Mouse (Mus musculus): ENCODE data around the gene Elmo1.

Elmo1 gene

DNA sequence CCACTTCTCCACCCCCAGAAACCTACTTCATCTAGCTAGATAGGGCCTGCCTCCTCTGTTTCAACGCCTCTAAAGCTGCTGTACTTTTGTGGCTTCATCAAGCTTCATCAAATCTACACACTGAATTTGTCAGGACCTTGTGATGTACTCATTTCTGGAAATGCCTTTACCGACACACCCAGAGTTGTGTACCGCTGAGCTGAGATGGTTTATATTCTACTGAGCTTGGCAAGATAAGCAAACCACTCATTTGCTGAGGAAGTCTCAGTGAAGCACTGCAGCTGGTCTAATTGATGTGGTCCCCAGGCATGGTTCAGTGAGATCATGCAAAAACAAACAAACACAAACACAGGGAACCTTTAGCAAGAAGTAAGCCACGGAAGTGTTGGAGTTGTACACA lies 281.9 kb downstream of the Elmo1 start:
- DNase-seq (ENCODE audit: low read depth, low spot score): no peak

DNA sequence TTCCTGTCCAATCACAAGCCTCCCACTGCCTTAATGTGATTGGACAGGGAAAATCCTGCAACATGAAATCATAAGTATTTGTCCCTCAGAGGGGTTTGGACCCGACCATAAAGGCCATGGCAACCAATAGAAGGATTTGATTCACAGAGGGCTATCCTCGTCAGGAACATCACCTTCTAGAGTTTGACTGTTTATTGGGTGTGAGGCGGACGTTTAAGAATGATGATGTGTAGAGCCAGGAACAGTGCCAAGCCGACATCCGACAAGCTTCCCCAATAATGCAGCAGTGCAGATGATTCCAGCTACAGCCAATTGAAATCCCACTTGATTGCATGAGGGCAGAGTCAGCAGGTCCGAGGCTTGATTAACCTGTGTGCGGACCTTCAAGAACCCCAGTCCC lies 288.5 kb downstream of the Elmo1 start:
- DNase-seq (ENCODE audit: low read depth, low spot score): no peak

DNA sequence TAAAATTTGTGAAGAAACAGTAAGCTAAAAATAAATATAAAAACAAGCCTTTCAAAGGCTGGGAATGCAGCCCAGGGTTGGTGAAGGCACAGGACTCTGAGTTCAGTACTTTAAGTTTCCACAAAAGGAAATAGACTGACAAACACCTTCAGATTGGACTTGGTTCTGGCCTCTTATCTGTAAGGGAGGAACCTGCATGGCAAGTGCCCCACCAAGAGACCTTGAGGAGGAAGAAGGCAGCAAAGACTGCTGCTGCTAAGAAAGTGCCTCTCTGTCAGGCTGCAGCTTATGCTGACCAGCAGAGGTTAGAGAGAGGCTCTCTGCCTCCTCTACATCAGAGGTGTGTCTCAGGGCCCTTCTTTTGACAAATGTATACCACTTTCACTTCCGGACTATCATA lies 293.5 kb downstream of the Elmo1 start:
- no peak for DNase-seq (ENCODE audit: low read depth, low spot score)

DNA sequence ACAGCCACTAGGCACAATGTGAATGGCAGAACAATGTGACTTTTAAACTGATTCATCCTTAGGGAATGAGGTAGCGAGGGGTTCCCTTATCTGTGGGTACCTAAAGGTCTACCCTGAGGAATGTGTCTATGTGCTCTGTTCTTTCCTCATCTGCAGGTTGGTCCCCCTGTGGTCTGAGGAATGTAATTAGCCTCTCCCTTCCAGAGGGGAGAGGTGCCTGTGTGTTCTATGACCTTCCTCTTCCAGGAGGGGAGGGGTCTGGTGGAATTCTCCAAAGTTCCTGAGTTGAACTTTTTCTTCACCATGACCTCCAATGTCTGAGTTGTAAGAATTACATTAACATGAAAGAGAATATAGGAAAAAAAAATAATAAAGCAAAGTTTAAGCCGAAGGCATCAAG lies 294.4 kb downstream of the Elmo1 start:
- DNase-seq (ENCODE audit: low read depth, low spot score): no peak

DNA sequence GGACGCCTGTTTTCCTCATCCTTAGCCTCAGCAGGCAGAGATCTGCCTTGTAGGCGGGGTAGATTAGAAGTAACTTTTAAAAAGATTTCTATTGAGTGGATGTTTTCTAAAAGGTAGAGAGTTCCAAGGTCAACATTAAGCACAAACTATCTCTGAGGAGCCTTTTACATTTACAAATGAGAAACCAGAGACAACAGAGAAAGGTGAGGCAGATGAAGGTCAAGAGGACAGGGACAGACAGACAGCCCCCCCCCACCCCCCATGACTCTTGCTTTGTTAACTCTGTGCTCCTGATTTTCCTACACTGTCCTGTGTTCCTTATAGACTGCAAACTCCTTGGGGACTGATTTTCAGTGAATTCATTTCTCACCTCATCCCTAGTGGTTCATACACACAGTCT lies 295.0 kb downstream of the Elmo1 start:
- no peak for DNase-seq (ENCODE audit: low read depth, low spot score)

DNA sequence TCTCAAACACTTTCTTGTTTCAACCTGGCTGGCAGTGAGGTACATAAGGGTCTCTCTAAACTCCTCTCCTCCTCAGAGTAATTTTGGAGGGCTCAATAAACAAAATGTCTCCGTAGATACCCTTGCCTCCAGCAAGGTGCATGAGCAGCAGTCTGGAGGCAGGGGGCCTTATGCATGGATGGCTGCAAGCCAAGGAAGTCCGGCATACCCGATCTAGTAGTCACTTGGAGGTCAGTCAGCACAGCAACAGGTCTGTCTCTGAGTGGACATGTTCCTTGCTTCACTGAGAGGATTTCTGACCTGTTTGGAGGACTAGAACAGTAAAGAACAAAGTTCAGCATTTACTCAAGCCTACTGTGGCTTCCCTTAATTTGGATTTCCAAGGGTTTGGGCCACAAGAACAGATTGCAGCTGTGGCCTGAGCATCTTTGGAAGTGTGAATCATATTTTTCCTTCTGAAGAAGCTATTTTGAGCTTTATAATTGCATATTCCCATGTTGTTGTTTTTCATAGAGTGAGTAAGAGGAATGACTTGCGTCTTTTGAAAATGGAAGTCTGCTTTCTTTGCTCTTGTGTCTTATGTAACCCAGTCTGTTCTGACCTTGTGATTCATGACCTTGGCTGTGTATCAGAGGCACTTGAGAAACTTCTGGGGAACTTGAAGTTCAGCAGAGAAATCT lies 296.2 kb downstream of the Elmo1 start:
- DNase-seq (ENCODE audit: low read depth, low spot score): no peak

DNA sequence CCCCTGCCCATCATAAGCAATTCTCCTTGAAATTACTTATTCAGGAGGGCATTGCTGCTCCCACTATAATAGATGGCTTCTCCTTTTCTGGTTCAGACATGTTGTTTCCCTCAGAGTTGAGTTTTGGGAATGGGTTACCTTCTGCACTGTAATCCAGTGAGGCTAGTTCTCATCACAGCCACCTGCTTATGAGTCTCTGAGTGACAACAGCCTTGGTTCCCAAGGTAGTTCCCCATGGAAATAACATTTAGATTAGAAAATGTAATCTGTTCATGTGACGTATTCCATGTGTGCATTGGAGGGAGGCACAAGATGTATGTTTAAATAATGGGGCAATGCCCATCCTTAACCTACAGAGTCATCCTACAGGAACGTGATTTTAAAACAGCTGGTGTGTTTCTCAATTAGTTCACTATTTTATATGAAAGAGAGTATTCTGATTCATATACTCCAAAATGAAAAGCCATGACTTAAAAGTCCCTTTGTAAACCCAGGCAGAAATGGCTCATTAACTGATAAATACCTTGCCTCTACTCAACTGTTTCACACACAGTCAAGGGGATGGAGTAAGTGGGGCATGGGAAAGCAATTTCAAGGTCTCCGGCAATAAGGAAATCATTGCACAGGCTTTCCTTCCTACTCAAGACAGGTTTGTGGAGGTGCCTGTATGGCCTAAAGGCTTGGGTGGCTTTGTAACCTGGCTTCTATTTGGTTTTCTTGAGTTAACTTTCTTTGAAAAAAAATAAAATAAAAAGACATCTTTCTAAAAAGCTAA lies 302.6 kb downstream of the Elmo1 start:
- no peak for DNase-seq (ENCODE audit: low read depth, low spot score)

DNA sequence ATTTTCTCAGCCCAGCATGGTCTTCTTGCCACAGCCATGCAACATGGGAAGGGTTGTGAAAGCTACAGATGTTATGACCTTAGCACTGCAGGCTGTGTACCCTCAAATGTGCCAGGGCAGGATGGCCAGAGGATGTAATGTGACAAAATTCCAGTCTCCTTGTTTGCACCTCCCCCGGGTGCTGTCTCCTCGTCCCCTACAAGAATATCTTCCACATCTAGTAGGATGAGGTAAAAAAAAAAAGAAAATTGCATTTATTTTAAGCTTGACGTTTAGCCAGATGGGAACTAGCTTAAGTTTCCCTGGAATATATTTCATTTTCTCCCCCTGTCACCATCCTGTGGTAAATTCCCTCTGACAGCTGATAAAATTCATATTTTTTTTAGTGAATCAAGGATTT lies 307.3 kb downstream of the Elmo1 start:
- no peak for DNase-seq (ENCODE audit: low read depth, low spot score)

DNA sequence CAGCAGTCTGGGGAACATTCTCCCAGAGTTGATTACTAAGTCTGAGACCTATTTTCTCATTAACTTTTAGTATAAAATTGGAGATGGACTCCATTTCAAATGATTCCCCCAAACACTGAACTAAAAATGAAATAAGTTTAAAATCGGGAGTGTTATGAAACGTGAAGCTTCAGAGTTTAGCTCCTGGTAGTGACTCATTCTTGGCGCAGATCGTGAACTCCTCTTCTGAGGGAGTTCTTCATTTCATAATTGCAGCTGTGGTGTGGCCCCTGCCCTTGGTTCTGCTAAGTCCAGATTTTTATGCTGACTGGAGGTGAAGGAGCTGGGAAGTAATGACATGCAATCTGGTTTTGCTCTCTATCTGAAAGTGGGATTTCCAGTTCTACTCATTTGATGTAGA lies 307.9 kb downstream of the Elmo1 start:
- no peak for DNase-seq (ENCODE audit: low read depth, low spot score)

DNA sequence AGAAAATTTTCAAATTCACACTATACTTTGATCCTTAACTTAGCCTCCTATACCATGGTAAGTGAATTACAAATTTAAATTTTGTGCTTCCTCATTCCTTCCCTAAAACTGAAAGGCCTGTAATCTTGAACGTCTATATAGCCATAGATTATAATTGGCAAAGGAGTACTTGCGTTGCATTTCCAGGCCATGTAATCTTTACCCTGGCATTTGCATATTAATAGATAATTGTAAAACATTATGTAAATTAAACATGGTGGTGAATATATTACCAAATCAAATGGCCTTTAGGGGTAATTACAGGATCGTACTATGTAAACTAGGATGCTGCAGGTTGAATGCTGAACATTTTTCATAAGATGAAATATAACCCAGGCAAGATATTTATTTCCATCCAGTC lies 314.1 kb downstream of the Elmo1 start:
- no peak for DNase-seq (ENCODE audit: low read depth, low spot score)

DNA sequence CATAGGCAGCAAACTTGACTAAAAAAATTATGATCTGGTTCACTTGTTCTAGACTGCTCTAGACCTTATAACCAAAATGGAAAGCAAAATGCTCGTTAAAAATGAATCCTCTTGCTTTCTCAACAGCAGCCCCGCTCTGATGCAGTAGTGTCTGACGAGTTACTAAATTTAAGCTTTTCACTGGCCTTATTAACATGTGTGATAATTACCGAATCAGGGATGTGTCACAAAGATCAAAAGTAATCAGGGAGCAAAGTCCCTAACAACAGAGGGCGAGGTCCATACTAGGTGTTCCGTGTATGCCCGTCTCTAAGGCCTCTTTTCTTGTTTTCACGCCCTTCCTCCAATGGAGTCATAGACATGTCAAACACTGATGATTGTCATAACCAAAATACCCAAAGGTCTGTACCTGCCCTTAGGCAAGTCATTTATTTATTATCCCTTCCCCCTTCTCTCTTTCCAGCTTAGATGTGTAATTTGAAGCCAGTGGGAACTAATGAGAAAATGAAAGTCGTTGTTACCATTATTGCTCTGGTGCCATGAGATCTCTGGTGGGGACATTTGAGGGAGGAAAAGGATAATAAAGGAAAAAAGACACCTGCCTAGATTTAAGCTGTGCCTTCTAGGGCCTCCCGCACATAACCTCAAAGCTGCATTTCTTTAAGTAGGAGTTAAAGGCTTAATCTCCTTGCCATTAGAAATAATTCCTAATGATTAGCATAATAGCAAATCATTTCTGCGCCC lies 316.2 kb downstream of the Elmo1 start:
- DNase-seq (ENCODE audit: low read depth, low spot score): no peak

DNA sequence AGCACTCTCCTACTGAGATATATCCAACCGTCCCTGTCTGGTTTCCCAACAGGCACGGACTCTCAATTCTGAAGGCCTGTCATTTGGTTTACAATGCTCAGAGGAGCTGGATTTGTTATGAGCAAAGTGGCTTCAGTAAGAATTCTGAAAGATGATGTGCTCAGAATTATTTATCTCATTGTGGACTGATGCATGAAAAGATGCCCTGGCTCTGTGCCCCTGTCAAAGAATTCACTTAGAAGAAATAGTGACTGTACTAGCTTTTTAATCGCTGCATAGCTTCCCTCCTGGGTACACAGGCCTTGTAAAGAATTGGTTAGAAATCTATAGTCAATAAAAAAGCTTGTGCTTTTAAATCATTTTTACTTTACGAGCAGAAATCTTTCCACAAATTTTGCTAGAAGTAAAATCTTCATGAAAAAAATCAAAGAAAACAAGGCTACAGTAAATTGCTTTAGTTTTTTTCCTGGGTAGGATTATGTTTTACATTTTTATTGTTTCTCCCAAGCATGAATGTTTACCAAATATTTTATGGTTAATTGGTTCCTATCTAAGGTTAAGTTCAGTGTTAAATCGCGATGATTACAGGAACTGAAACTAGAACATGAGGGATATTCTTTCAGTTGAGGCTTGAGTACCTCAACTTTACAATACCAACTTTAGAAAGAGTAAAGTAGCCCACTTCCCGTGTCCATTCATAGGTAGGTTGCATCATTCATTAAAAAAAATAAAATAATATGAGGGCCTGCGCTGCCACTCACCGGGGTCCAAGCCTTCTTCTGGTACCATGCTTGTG lies 320.1 kb downstream of the Elmo1 start:
- no peak for DNase-seq (ENCODE audit: low read depth, low spot score)

DNA sequence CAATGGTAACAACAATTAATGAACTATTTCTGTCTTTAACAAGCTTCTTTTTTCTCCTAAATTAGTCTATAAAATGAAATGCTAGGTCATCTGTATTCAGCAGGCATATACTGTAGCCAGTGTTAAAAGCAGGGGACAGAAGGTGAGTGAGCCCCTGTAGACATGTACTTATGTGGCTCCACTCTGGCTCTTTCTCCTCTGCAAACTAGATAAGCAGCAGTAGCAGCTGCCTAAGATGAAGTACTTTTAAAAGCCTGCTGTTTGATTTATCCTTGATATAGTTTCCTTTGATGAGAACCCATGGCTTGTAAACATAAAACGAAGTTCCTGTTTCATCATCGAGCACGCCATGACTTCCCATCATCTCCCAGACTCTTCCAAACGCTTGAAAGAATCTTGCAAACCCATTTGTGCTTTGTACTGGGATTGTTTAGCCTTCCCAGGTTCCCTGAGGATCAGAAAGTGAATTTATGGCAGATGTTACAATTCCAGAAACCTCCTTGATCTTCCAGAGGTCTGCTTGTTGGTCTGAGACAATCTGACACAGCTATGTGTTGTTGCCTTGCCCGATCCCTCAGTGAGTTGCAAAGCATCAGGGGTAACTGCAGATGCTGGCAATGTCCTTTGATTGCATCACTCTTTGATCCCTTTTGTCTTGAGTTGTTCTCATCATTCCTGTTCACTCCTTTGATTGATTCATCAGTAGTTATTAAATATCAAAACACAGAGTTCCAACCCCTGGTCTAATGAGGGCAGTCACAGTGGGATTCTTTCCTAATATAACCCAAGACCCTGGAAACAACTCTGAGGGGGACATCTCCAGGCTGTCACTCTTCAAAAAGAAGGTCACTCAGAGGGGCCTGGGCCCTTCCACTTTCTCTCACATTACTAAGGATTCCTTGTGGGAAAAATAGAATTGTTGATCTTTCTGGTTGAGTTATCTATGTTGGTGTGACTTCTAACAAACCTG lies 326.6 kb downstream of the Elmo1 start:
- no peak for DNase-seq (ENCODE audit: low read depth, low spot score)

DNA sequence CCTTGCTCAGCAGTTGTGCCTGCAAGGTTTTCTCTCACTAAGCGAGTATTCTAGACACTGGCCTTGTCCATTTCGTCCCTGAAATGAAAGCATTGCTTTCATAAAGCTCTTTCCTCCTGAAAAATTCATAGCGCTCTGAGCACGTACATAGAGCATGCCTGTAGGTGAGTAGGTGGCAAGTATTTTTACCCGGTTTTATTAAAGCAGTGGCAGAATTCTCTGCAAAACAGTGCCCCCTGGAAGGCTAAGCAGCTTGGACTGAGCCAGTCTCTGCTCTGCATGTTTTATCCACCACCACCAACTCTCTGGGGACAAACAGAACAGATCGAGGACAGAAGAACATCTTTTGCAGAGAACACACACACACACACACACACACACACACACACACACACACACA lies 340.6 kb downstream of the Elmo1 start:
- DNase-seq (ENCODE audit: low read depth, low spot score): no peak

DNA sequence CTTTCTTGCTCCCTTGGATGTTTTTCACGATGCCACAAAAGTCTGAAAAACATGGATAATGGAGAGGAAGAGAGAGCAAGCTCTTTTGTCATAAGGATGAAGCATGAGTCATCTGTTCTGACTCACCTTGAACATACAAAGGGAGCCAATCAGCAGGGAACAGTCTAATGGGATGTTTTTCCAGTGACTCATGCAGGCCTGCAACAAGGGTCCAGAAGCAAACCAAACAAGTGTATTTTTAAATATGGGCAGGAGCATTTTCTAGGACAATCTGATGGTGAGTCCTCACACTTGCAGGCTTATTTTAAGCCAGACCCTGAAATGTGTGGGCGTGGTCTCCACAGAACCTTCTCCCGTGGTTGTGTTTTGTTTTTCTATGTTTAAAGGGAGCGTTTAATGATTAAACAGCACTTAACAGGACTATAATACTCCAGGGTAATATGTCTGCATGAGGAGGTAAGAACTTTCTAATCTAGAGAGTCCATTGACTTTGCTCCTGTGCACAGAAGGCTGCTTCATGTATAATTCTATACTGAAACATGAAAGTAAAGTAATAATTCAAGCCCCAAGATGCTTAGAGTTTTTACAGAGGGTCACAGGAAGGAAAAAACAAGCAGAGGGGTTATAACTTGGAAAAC lies 342.9 kb downstream of the Elmo1 start:
- DNase-seq (ENCODE audit: low read depth, low spot score): no peak

DNA sequence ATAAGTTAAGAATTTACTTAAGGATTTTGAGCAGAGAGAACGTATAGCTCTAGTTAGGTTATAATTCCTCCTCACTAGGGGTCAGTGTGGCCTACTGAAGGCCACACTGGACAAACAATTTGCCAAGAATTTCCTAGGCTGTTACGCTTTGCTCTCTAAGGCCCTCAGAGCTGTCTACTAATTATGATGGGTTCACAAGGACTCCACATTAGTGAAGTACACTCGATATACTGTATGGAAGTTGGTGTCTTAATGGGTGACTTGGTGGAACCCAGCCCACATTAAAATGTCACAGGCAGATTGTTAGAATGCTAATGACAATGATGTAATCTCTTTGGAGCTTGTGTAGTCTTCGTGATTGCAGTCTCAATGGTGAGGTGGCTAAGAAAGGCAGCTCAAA lies 343.7 kb downstream of the Elmo1 start:
- no peak for DNase-seq (ENCODE audit: low read depth, low spot score)

DNA sequence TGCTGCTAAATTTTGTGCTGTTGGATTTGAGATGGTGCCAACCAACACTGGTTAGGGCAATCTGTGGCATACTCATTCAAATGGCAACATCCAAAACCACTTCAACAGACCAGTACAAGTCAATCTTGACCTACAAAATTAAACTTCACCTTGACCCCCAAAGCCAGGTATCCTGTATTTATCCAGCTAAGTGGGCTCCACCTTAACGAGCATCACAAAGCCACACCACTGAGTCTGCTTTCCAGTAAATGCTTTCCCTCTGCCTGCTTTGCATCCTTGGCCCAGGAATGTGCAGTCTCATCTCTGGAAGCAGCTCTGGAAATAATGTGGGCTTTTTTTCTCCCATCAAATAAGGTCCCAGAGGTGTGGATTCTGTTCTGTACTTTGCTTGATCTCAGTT lies 349.1 kb downstream of the Elmo1 start:
- no peak for DNase-seq (ENCODE audit: low read depth, low spot score)

DNA sequence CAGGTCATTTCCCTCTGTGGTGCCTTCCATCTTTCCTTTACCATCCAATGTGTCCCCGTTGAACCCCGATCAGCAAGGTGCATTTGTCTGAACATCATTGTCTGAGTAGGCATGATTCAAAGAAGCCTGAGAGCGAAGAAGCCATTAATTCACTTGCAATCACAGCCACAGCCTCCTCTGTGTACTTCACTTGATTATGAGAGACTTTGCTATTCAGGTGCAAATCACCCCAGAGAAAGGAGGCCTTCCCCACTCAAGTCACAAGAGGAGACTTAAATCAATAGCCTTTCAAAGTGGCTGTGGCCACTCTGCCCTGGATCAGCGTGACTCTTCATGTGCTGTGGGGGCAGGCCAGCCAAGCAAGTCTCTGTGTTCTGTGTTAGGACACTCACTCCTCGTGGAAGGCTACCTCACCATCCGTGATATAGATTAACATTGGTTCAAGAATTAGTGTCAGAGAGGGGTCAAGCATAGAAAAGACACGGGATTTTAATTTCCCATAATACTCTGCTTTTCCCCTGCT lies 360.5 kb downstream of the Elmo1 start:
- no peak for DNase-seq (ENCODE audit: low read depth, low spot score)

DNA sequence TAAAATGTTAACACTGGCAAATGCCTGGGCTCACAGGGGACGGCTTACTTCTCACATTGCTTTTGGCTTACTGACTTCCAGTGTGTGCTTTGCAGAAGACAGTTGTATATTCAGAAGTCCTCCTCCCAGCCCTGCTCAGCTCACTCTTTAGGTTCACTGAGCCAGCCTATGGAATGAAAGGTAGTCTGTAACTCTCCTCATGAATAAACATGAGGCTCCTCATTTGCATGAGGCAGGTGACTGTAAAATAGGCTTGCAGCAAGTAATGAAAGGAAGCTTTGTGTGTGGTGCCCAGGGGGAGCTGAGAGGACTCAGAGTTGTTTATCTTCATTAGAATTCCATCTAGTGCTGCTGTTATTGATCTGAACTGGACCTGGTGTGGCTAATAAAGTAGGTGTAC lies 364.0 kb downstream of the Elmo1 start:
- DNase-seq (ENCODE audit: low read depth, low spot score): no peak

DNA sequence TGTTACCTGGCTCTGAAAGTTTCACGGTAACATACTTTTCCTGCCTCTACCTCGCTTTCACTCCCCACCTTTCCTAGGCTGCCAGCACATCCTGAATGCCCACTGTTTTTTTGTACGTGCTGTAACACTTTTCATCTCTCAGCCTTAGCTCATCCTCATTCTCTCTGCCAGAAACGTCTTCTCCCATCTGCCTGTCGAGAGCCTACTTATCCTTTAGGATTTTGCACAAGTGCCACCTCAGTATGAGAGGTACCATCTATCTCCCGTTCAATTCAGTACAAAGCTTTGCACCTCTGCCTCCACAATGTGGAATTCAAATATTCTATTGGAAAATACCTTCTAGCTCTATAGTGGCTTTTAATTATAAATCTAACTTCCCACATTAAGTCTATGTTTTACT lies 369.7 kb downstream of the Elmo1 start:
- DNase-seq (ENCODE audit: low read depth, low spot score): no peak

Measured in brain, embryonic 18.5 days (tissue).